Mouse (Mus musculus) C2C12 (cell line): ENCODE results near the gene Plpp7.

Experiments
- CEBPB ChIP-seq: IDR thresholded peaks from one replicate; pipeline ENCODE4 v1.6.1; 2011; ENCODE audit warnings: low read depth, mild to moderate bottlenecking, control low read depth, moderate library complexity
- CTCF ChIP-seq: IDR thresholded peaks from one replicate; pipeline ENCODE4 v1.5.1; 2011; ENCODE audit not compliant: control insufficient read depth, insufficient read depth, insufficient read length
- FOSL1 ChIP-seq: IDR thresholded peaks from one replicate; pipeline ENCODE4 v1.8.0; 2011; ENCODE audit warnings: mild to moderate bottlenecking, low read length; ENCODE audit not compliant: poor library complexity, insufficient read depth, severe bottlenecking
- MAX ChIP-seq: IDR thresholded peaks from one replicate; pipeline ENCODE4 v1.6.1; 2011; ENCODE audit warnings: mild to moderate bottlenecking, control low read depth
- MYOD1 ChIP-seq: IDR thresholded peaks from one replicate; pipeline ENCODE4 v1.6.1; 2011; ENCODE audit warnings: low read depth; ENCODE audit not compliant: control insufficient read depth, insufficient read length
- MYOG ChIP-seq: IDR thresholded peaks from one replicate; pipeline ENCODE4 v1.6.1; 2011; ENCODE audit not compliant: control insufficient read depth, insufficient read length; ENCODE audit errors: extremely low read depth
- USF1 ChIP-seq: IDR thresholded peaks from one replicate; pipeline ENCODE4 v1.6.1; 2011; ENCODE audit warnings: low read depth, mild to moderate bottlenecking, control low read depth, moderate library complexity

- TF ChIP-seq MAX (no peak), CTCF (no peak), CEBPB (no peak), MYOG (no peak), USF1 (no peak), FOSL1 (no peak), MYOD1 (no peak)
These were observed 39.9 kb upstream of the Plpp7 start for GRCm38 (mm10) chr2:32055357-32055965.
